Mouse (Mus musculus): ENCODE data around the gene Spon2. TPM values are rescaled to one million over a fixed set of nuclear protein-coding genes. Genes with fewer than 3 reads are reported as not detected.

The Spon2 gene
- polyA plus RNA-seq, 1 experiment = 10.5 TPM

- Histone ChIP-seq H3K4me3 (ENCODE audit: control insufficient read depth, insufficient read depth, low read length) (no peak overlapping the region), H3K36me3 (ENCODE audit: control insufficient read depth, insufficient read depth, low read length) (no peaks in the 10 kb centered on the region), H3K4me1 (replicated peaks; ENCODE audit: control insufficient read depth, insufficient read depth, low read length) (no peaks in the 10 kb centered on the region), H3K27ac (ENCODE audit: control insufficient read depth, insufficient read depth, low read length) (no peak overlapping the region), H3K27me3 (ENCODE audit: control insufficient read depth, insufficient read depth, low read length) (no peaks in the 10 kb centered on the region)
- 86% methylated on average over 3 of the region's 3 CpGs for WGBS
- no peak for TF ChIP-seq POLR2A (IDR thresholded peaks at IDR 0.05; ENCODE audit: control insufficient read depth, extremely low read depth, insufficient read depth, low read length, poor library complexity)
- no peak for TF ChIP-seq CTCF (IDR thresholded peaks at IDR 0.05; ENCODE audit: borderline replicate concordance, control insufficient read depth, extremely low read depth, insufficient read depth, low read length, poor library complexity)
- no peak for DNase-seq
Measured at GRCm38 (mm10) chr5:33239111-33239714, 21.0 kb upstream of the Spon2 start.

DNA sequence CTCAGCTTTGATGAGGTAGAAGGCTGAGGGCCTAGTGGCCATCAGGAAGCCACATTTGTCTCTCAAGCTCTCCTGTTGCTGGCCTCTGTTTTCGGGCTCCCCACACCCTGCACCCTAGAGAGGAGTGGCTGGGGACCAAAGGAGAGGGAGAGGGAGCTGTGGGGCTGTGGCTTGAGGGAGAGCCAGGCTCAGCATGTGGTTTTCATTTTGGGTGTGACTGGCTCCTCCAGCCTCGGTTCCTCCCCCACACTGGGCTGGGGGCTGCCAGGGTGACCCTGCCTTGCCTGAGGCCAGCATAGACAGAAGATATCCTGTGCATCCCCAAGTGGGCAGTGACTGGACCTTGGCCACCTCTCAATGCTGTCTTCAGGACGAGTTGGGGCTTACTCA is 20.0 kb upstream of the Spon2 start:
- WGBS = 37% methylated on average over 3 of the region's 3 CpGs
- H3K27me3 ChIP-seq (ENCODE audit: control insufficient read depth, insufficient read depth, low read length) = no peaks in the 10 kb centered on the region
- DNase-seq = no peak

DNA sequence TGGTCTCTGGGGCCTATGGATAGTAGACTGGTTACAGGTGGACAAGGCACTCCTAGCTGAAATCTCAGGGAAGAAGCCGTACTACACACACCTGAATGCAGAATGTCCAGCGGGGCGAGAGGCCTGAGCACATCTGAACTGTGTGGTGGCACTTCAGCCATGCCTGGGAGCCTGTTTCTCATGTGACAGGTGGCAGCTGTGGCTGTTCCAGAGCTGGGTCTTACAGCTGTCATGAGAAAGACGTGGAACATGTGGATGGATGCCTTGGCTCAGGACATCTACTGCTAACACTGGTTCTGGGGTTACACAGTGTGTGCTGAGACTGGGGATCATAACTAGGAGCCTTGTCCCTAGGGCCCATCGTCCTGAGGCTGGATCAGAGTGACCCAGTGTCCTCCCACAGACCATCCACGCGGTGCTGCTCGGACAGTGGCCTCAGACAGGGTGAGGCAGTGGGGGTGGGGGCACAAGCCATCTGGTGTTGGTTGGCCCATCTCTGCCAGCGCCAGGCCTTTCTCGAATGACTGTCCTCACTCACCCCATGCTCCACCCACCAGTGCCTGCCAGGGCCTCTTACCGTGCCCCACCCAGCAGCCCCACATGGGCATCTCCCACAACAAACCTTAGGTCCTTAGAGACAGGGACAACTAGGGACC is 19.5 kb upstream of the Spon2 start:
- 84% methylated on average over 11 of the region's 11 CpGs for WGBS
- no peaks in the 10 kb centered on the region for H3K4me1 ChIP-seq (replicated peaks; ENCODE audit: control insufficient read depth, insufficient read depth, low read length)
- H3K27me3 ChIP-seq (ENCODE audit: control insufficient read depth, insufficient read depth, low read length) = no peaks in the 10 kb centered on the region
- no peak overlapping the region for H3K27ac ChIP-seq (ENCODE audit: control insufficient read depth, insufficient read depth, low read length)
- no peak for TF ChIP-seq POLR2A (IDR thresholded peaks at IDR 0.05; ENCODE audit: control insufficient read depth, extremely low read depth, insufficient read depth, low read length, poor library complexity)
- no peak for TF ChIP-seq CTCF (IDR thresholded peaks at IDR 0.05; ENCODE audit: borderline replicate concordance, control insufficient read depth, extremely low read depth, insufficient read depth, low read length, poor library complexity)
- H3K36me3 ChIP-seq (ENCODE audit: control insufficient read depth, insufficient read depth, low read length) = no peaks in the 10 kb centered on the region
- DNase-seq = no peak
- H3K4me3 ChIP-seq (ENCODE audit: control insufficient read depth, insufficient read depth, low read length) = no peak overlapping the region

More for the DNA sequence above, 20.0 kb upstream of the Spon2 start:
- Histone ChIP-seq H3K36me3 (ENCODE audit: control insufficient read depth, insufficient read depth, low read length) (no peaks in the 10 kb centered on the region), H3K4me1 (replicated peaks; ENCODE audit: control insufficient read depth, insufficient read depth, low read length) (no peaks in the 10 kb centered on the region), H3K27ac (ENCODE audit: control insufficient read depth, insufficient read depth, low read length) (no peak overlapping the region), H3K4me3 (ENCODE audit: control insufficient read depth, insufficient read depth, low read length) (no peak overlapping the region)
- no peak for TF ChIP-seq POLR2A (IDR thresholded peaks at IDR 0.05; ENCODE audit: control insufficient read depth, extremely low read depth, insufficient read depth, low read length, poor library complexity)
- no peak for TF ChIP-seq CTCF (IDR thresholded peaks at IDR 0.05; ENCODE audit: borderline replicate concordance, control insufficient read depth, extremely low read depth, insufficient read depth, low read length, poor library complexity)

GRCm38 (mm10) chr5:33234391-33235031 is 16.3 kb upstream of the Spon2 start:
- Histone ChIP-seq H3K36me3 (ENCODE audit: control insufficient read depth, insufficient read depth, low read length) (no peaks in the 10 kb centered on the region), H3K4me3 (ENCODE audit: control insufficient read depth, insufficient read depth, low read length) (no peak overlapping the region), H3K27me3 (ENCODE audit: control insufficient read depth, insufficient read depth, low read length) (no peaks in the 10 kb centered on the region), H3K4me1 (replicated peaks; ENCODE audit: control insufficient read depth, insufficient read depth, low read length) (no peaks in the 10 kb centered on the region), H3K27ac (ENCODE audit: control insufficient read depth, insufficient read depth, low read length) (no peak overlapping the region)
- DNase-seq = no peak
- TF ChIP-seq POLR2A (IDR thresholded peaks at IDR 0.05; ENCODE audit: control insufficient read depth, extremely low read depth, insufficient read depth, low read length, poor library complexity) = no peak
- TF ChIP-seq CTCF (IDR thresholded peaks at IDR 0.05; ENCODE audit: borderline replicate concordance, control insufficient read depth, extremely low read depth, insufficient read depth, low read length, poor library complexity) = no peak
- 88% methylated on average over 13 of the region's 13 CpGs for WGBS

GRCm38 (mm10) chr5:33232791-33233190 is 14.5 kb upstream of the Spon2 start:
- WGBS = 92% methylated on average over 5 of the region's 5 CpGs
- Histone ChIP-seq H3K4me3 (ENCODE audit: control insufficient read depth, insufficient read depth, low read length) (no peak overlapping the region), H3K4me1 (replicated peaks; ENCODE audit: control insufficient read depth, insufficient read depth, low read length) (no peaks in the 10 kb centered on the region), H3K27ac (ENCODE audit: control insufficient read depth, insufficient read depth, low read length) (no peak overlapping the region), H3K36me3 (ENCODE audit: control insufficient read depth, insufficient read depth, low read length) (no peaks in the 10 kb centered on the region), H3K27me3 (ENCODE audit: control insufficient read depth, insufficient read depth, low read length) (no peaks in the 10 kb centered on the region)
- DNase-seq = no peak
- TF ChIP-seq POLR2A (IDR thresholded peaks at IDR 0.05; ENCODE audit: control insufficient read depth, extremely low read depth, insufficient read depth, low read length, poor library complexity) (no peak), CTCF (IDR thresholded peaks at IDR 0.05; ENCODE audit: borderline replicate concordance, control insufficient read depth, extremely low read depth, insufficient read depth, low read length, poor library complexity) (no peak)

- WGBS = 85% methylated on average over 5 of the region's 5 CpGs
- no peak overlapping the region for H3K27ac ChIP-seq (ENCODE audit: control insufficient read depth, insufficient read depth, low read length)
- H3K36me3 ChIP-seq (ENCODE audit: control insufficient read depth, insufficient read depth, low read length) = no peaks in the 10 kb centered on the region
- no peak overlapping the region for H3K4me3 ChIP-seq (ENCODE audit: control insufficient read depth, insufficient read depth, low read length)
- H3K4me1 ChIP-seq (replicated peaks; ENCODE audit: control insufficient read depth, insufficient read depth, low read length) = no peaks in the 10 kb centered on the region
- no peak for TF ChIP-seq POLR2A (IDR thresholded peaks at IDR 0.05; ENCODE audit: control insufficient read depth, extremely low read depth, insufficient read depth, low read length, poor library complexity)
- no peak for TF ChIP-seq CTCF (IDR thresholded peaks at IDR 0.05; ENCODE audit: borderline replicate concordance, control insufficient read depth, extremely low read depth, insufficient read depth, low read length, poor library complexity)
- H3K27me3 ChIP-seq (ENCODE audit: control insufficient read depth, insufficient read depth, low read length) = no peaks in the 10 kb centered on the region
- DNase-seq = no peak
Measured at GRCm38 (mm10) chr5:33230285-33230684, 12.0 kb upstream of the Spon2 start.

Measured in thymus, adult 2 months (tissue).